18 mouse cellular contexts compared by ENCODE assay signal in the genomic region with DNA sequence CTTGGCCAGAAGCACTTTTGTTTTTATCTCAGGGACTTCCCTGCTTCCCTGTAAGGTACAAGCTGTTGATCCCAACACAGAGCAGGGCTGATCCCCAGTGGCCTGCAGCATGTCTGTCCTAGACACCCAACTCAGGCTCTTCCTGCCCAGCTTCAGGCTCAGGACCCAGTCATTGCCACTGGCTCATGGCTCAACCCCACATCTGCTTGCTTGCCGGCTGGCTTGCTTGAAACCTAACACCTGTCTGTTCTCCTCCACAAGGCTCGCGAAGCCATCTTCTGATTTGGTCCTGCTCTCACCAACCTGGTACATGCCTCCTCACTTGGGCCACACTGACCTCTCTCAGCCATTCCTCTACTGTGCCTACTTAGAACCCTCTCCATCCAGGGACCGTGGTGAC. TPM values are rescaled to one million over a fixed set of nuclear protein-coding genes. Genes with fewer than 3 reads are reported as not detected.
DNase-seq lines count a peak whose midpoint lies in the region; ATAC-seq and TF ChIP-seq lines count a peak whose summit lies in the region.
"Had no signal": no experiment of that assay in that cellular context is flagged by ENCODE, and none has a peak within 500 bp of the region (broad histone marks: within the 10 kb centered on the region; RNA-seq: fewer than 3 reads in every experiment).

No protein-coding gene starts in this region.

- no peak for TF ChIP-seq CTCF in lung, postnatal 0 days (IDR thresholded peaks at IDR 0.05)

- intact Hi-C loops in heart, postnatal 25 days (cut with DNase I), result loop anchor here (10.0 kb wide), 1 partner anchor 195 kb away; no protein-coding TSS in a partner anchor

- no peaks in the 10 kb centered on the region for H3K9me3 ChIP-seq in heart, embryonic 11.5 days (replicated peaks; ENCODE audit: control insufficient read depth, low read length)
- no peaks in the 10 kb centered on the region for H3K9me3 ChIP-seq in lung, embryonic 16.5 days (ENCODE audit: control insufficient read depth, low read length)
- H3K9me3 ChIP-seq in lung, postnatal 0 days (ENCODE audit: low read length), result no peaks in the 10 kb centered on the region
- H3K9me3 ChIP-seq in limb, embryonic 11.5 days (ENCODE audit: control insufficient read depth, low read length), result no peaks in the 10 kb centered on the region
- no peaks in the 10 kb centered on the region for H3K9me3 ChIP-seq in forebrain, embryonic 13.5 days (replicated peaks)
- H3K9me3 ChIP-seq: midbrain, embryonic 10.5 days; neural tube, embryonic 13.5 days had no signal

- H3K27me3 ChIP-seq in heart, embryonic 11.5 days (ENCODE audit: control insufficient read depth, insufficient read depth, low read length), result peaks cover 17% of the 10 kb centered on the region
- H3K27me3 ChIP-seq in lung, embryonic 16.5 days (ENCODE audit: control insufficient read depth, insufficient read depth, low read depth, low read length), result no peaks in the 10 kb centered on the region
- 0 out of 2 replicates have a peak, but pooled peaks cover 3% of the 10 kb centered on the region for H3K27me3 ChIP-seq in lung, postnatal 0 days (replicated peaks; ENCODE audit: insufficient read depth, low read length)
- H3K27me3 ChIP-seq in limb, embryonic 11.5 days (ENCODE audit: control insufficient read depth, insufficient read depth, low read length), result no peaks in the 10 kb centered on the region
- peaks cover 36% of the 10 kb centered on the region for H3K27me3 ChIP-seq in forebrain, embryonic 13.5 days

- ATAC-seq in heart, embryonic 11.5 days (replicated peaks; ENCODE audit: insufficient number of reproducible peaks, low FRiP score, low TSS enrichment), result no peak
- ATAC-seq in lung, embryonic 16.5 days (ENCODE audit: low read depth), result no peak
- no peak for ATAC-seq in lung, postnatal 0 days
- ATAC-seq in limb, embryonic 11.5 days (ENCODE audit: insufficient number of reproducible peaks, low FRiP score, low TSS enrichment, low read depth), result no peak
- no peak for ATAC-seq in cerebellum, adult (ENCODE audit: insufficient number of reproducible peaks, low FRiP score, low TSS enrichment)
- no peak for ATAC-seq in forebrain, embryonic 13.5 days
- ATAC-seq: CD4-positive, CD25-positive, alpha-beta regulatory T cell, adult 4 months had no signal

- DNase-seq in heart, postnatal 25 days (ENCODE audit: low spot score), result no peak
- no peak for DNase-seq in lung, postnatal 0 days (ENCODE audit: low spot score)
- DNase-seq in limb, embryonic 11.5 days (ENCODE audit: low spot score), result peak; percentile 59
- DNase-seq in natural killer cell, adult 2 months (ENCODE audit: low spot score in 2 of 2), result no peak
- DNase-seq: adrenal gland, postnatal 36 days; cerebellum, adult 2 months; kidney, adult 9 months; right cerebral cortex, adult 18-20 months had no signal

- no peak overlapping the region for H3K4me3 ChIP-seq in heart, embryonic 11.5 days (ENCODE audit: low read depth, low read length)
- H3K4me3 ChIP-seq in lung, embryonic 16.5 days (ENCODE audit: low read length), result no peak overlapping the region
- H3K4me3 ChIP-seq in lung, postnatal 0 days (ENCODE audit: low read depth, low read length), result no peak overlapping the region
- no peak overlapping the region for H3K4me3 ChIP-seq in limb, embryonic 11.5 days (ENCODE audit: low read depth, low read length)
- no peak overlapping the region for H3K4me3 ChIP-seq in forebrain, embryonic 13.5 days
- H3K4me3 ChIP-seq: midbrain, embryonic 10.5 days; neural tube, embryonic 13.5 days had no signal

- no peak overlapping the region for H3K27ac ChIP-seq in heart, embryonic 11.5 days (ENCODE audit: low read depth, low read length)
- H3K27ac ChIP-seq in lung, embryonic 16.5 days (ENCODE audit: low read length), result peak overlapping the region; percentile 96
- no peak overlapping the region; the same call in 1 of the 2 replicates for H3K27ac ChIP-seq in lung, postnatal 0 days (ENCODE audit: low read length)
- peak overlapping the region; percentile 56 for H3K27ac ChIP-seq in limb, embryonic 11.5 days (replicated peaks; ENCODE audit: low read depth, low read length)
- H3K27ac ChIP-seq in forebrain, embryonic 13.5 days, result no peak overlapping the region
- H3K27ac ChIP-seq: liver, embryonic 14.5 days had no signal

- no peaks in the 10 kb centered on the region for H3K36me3 ChIP-seq in heart, embryonic 11.5 days (ENCODE audit: control insufficient read depth, insufficient read depth, low read length)
- H3K36me3 ChIP-seq in lung, embryonic 16.5 days (ENCODE audit: control insufficient read depth, insufficient read depth, low read length), result no peaks in the 10 kb centered on the region
- H3K36me3 ChIP-seq in lung, postnatal 0 days (ENCODE audit: insufficient read depth, low read length), result no peaks in the 10 kb centered on the region
- no peaks in the 10 kb centered on the region for H3K36me3 ChIP-seq in limb, embryonic 11.5 days (ENCODE audit: control insufficient read depth, insufficient read depth, low read length)
- H3K36me3 ChIP-seq in forebrain, embryonic 13.5 days (ENCODE audit: poor library complexity, severe bottlenecking), result no peaks in the 10 kb centered on the region
- H3K36me3 ChIP-seq: midbrain, embryonic 10.5 days; neural tube, embryonic 13.5 days had no signal

- H3K4me1 ChIP-seq in heart, embryonic 11.5 days (ENCODE audit: control insufficient read depth, insufficient read depth, low read length), result peaks cover 46% of the 10 kb centered on the region
- H3K4me1 ChIP-seq in lung, embryonic 16.5 days (replicated peaks; ENCODE audit: control insufficient read depth, insufficient read depth, low read length), result peaks cover 45% of the 10 kb centered on the region
- peaks cover 8% of the 10 kb centered on the region for H3K4me1 ChIP-seq in lung, postnatal 0 days (ENCODE audit: insufficient read depth, low read depth, low read length)
- peaks cover 51% of the 10 kb centered on the region for H3K4me1 ChIP-seq in limb, embryonic 11.5 days (ENCODE audit: control insufficient read depth, insufficient read depth, low read length)
- H3K4me1 ChIP-seq in forebrain, embryonic 13.5 days, result peaks cover 17% of the 10 kb centered on the region

- WGBS in heart, embryonic 11.5 days (ENCODE audit: insufficient replicate concordance), result 38% methylated on average over 4 of the region's 4 CpGs
- 28% methylated on average over 4 of the region's 4 CpGs for WGBS in lung, embryonic 16.5 days
- 48% methylated on average over 4 of the region's 4 CpGs for whole genome bisulfite sequencing in lung, postnatal 0 days
- 21% methylated on average over 4 of the region's 4 CpGs for WGBS in limb, embryonic 11.5 days
- WGBS in forebrain, embryonic 13.5 days, result 55% methylated on average over 4 of the region's 4 CpGs

- no peak for TF ChIP-seq EP300 in lung, postnatal 0 days (IDR thresholded peaks at IDR 0.05)

- no peak overlapping the region for H3K4me2 ChIP-seq in heart, embryonic 11.5 days
- H3K4me2 ChIP-seq in lung, embryonic 16.5 days (ENCODE audit: low read depth, low read length), result no peak overlapping the region
- H3K4me2 ChIP-seq in lung, postnatal 0 days (replicated peaks; ENCODE audit: low read depth, low read length), result no peak overlapping the region
- H3K4me2 ChIP-seq in limb, embryonic 11.5 days (ENCODE audit: low read depth, severe bottlenecking), result no peak overlapping the region
- no peak overlapping the region for H3K4me2 ChIP-seq in forebrain, embryonic 13.5 days
- H3K4me2 ChIP-seq: neural tube, embryonic 13.5 days had no signal

- H3K9ac ChIP-seq in heart, embryonic 11.5 days (ENCODE audit: low read depth, low read length), result peak overlapping the region; percentile 3; the same call in 1 of the 2 replicates
- H3K9ac ChIP-seq in lung, embryonic 16.5 days (ENCODE audit: low read length), result no peak overlapping the region
- H3K9ac ChIP-seq in lung, postnatal 0 days (replicated peaks; ENCODE audit: low read depth), result no peak overlapping the region
- H3K9ac ChIP-seq in limb, embryonic 11.5 days (ENCODE audit: low read length), result no peak overlapping the region
- H3K9ac ChIP-seq in forebrain, embryonic 13.5 days, result no peak overlapping the region
- H3K9ac ChIP-seq: liver, embryonic 14.5 days; neural tube, embryonic 13.5 days had no signal

RNA-seq across cellular contexts. Expression of gene Col1a1, which starts 5.9 kb away (rescaled TPM):
- 129 and 157 TPM in 2 replicates for polyA plus RNA-seq in heart, embryonic 11.5 days (2014; fragmentation: Nextera tagmentation; extraction: Ambion mirVana)
- 100 to 1,000 TPM; 182 to 211 TPM for total RNA-seq in heart, postnatal 25 days (2021)
- 1,180 and 1,421 TPM in 2 replicates for polyA plus RNA-seq in lung, embryonic 16.5 days (2015; fragmentation: Nextera tagmentation; extraction: Ambion mirVana)
- polyA plus RNA-seq in lung, postnatal 0 days (2015; fragmentation: Nextera tagmentation; extraction: Ambion mirVana), result 464 and 478 TPM in 2 replicates
- polyA plus RNA-seq in limb, embryonic 11.5 days (2014; fragmentation: Nextera tagmentation; extraction: Ambion mirVana), result 89.0 and 102 TPM in 2 replicates
- 29.9 and 31.5 TPM in 2 replicates for polyA plus RNA-seq in forebrain, embryonic 13.5 days (2015; fragmentation: Nextera tagmentation; extraction: Ambion mirVana)

RNA-seq across cellular contexts. Expression of gene Hils1, which starts 37.2 kb away (rescaled TPM):
- polyA plus RNA-seq in heart, embryonic 11.5 days (2014; fragmentation: Nextera tagmentation; extraction: Ambion mirVana), result 0.24 TPM in 1 of 2 replicates, not detected in the other
- total RNA-seq in heart, postnatal 25 days (2021), result not detected
- not detected in 2 replicates for polyA plus RNA-seq in lung, embryonic 16.5 days (2015; fragmentation: Nextera tagmentation; extraction: Ambion mirVana)
- not detected in 2 replicates for polyA plus RNA-seq in lung, postnatal 0 days (2015; fragmentation: Nextera tagmentation; extraction: Ambion mirVana)
- not detected in 2 replicates for polyA plus RNA-seq in limb, embryonic 11.5 days (2014; fragmentation: Nextera tagmentation; extraction: Ambion mirVana)
- polyA plus RNA-seq in forebrain, embryonic 13.5 days (2015; fragmentation: Nextera tagmentation; extraction: Ambion mirVana), result not detected in 2 replicates
- total RNA-seq: adrenal gland, postnatal 36 days; heart, postnatal 14 days; left cerebral cortex, adult 18-20 months had no signal
- polyA plus RNA-seq: CD4-positive, CD25-positive, alpha-beta regulatory T cell, adult 4 months; cerebellum, adult 2 months; liver, embryonic 14.5 days; midbrain, embryonic 10.5 days; neural tube, embryonic 13.5 days had no signal

RNA-seq across cellular contexts. Expression of gene Sgca, which starts 46.0 kb away (rescaled TPM):
- polyA plus RNA-seq in heart, embryonic 11.5 days (2014; fragmentation: Nextera tagmentation; extraction: Ambion mirVana), result 24.7 and 25.3 TPM in 2 replicates
- total RNA-seq in heart, postnatal 25 days (2021), result 100 to 1,000 TPM; 142 to 163 TPM
- polyA plus RNA-seq in lung, embryonic 16.5 days (2015; fragmentation: Nextera tagmentation; extraction: Ambion mirVana), result 1.3 and 1.4 TPM in 2 replicates
- polyA plus RNA-seq in lung, postnatal 0 days (2015; fragmentation: Nextera tagmentation; extraction: Ambion mirVana), result 0.33 and 0.55 TPM in 2 replicates
- polyA plus RNA-seq in limb, embryonic 11.5 days (2014; fragmentation: Nextera tagmentation; extraction: Ambion mirVana), result 0.60 and 0.70 TPM in 2 replicates
- polyA plus RNA-seq in forebrain, embryonic 13.5 days (2015; fragmentation: Nextera tagmentation; extraction: Ambion mirVana), result not detected in 2 replicates
- total RNA-seq: adrenal gland, postnatal 36 days; left cerebral cortex, adult 18-20 months had no signal
- polyA plus RNA-seq: CD4-positive, CD25-positive, alpha-beta regulatory T cell, adult 4 months; liver, embryonic 14.5 days; neural tube, embryonic 13.5 days had no signal

Comparison
In these comparisons a context has a peak if more than half of its experiments do, and no peak if none do; other contexts are left out.
1. H3K27ac ChIP-seq: peak in lung, embryonic 16.5 days (single experiment) and limb, embryonic 11.5 days (single experiment); none in heart, embryonic 11.5 days (single experiment), lung, postnatal 0 days (single experiment) and forebrain, embryonic 13.5 days (single experiment).
2. RNA of gene Sgca, which starts 46.0 kb away (polyA plus RNA-seq): 24.7 to 25.3 TPM in heart, embryonic 11.5 days; 1.3 to 1.4 TPM in lung, embryonic 16.5 days, 0.60 to 0.70 TPM in limb, embryonic 11.5 days, 0.33 to 0.55 TPM in lung, postnatal 0 days and not detected in forebrain, embryonic 13.5 days; every median in the first group is over 10 times any median in the second.